Mouse (Mus musculus) frontal cortex, postnatal 25 days (tissue): Measurements from ENCODE around the gene Srsf7.
A peak's percentile ranks its signal among the peaks of the same experiment; 100 is the strongest.
"Not testable (repeated sequence)": the region's sequence is repeated elsewhere in the genome, so short reads cannot be mapped to it uniquely, and the experiment has no call there.

ENCODE experiments used
- DNase-seq, 2 experiments: peaks; one replicate each; pipeline ENCODE4 v3.0.0; 2022; ENCODE audit warnings: low spot score in 2 of 2

The Srsf7 gene

GRCm38 (mm10) chr17:80206671-80207581, at the start of gene Srsf7, which contains the start of gene Ttc39d:
Gene Srsf7, minus strand, starts transcription at chr17:80207307.
Gene Ttc39d, plus strand, starts transcription at chr17:80207460.
- DNase-seq, result peak; percentile 98 to 99

- no peak for DNase-seq
Measured at GRCm38 (mm10) chr17:80255208-80255607, 48.1 kb upstream of the Srsf7 start.

GRCm38 (mm10) chr17:80254421-80254820, 47.3 kb upstream of the Srsf7 start:
- DNase-seq, result no peak

DNA sequence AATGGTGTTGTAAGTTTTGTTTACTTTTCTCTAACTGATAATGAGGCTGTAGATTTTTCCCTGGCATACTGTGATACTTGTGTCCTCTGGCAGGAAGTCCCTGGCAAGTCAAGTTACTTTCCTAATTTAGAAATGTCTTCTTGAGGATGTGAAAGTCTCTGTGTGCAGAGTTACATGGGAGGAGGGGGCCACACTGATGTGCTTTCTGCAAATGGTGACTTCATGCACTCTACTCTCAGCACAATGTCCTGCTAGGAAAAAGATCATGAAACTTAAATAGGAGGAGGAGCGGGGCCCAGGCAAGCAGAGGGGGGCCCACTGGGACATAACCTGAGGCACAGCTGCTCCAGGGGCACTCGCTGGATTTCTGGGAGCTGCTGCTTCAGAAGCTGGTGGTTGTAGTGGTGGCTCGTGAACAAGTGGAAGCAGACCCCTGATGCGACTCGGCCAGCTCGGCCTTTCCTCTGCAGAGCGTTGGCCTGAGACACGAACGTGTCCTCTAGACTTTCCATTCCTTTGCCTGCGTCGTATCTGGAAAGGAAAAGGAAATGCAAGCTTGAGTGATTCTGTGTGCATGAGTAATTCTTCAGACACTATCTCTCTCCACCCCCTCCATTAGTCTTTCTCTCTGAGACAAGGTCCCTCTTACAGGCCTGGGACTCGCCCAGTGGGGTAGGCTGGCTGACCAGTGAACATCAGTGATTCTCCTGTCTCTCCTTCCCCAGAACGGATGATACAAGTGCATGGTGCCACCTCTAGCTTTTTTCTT, 45.8 kb upstream of the Srsf7 start:
- DNase-seq, result no peak

GRCm38 (mm10) chr17:80243116-80243515, 36.0 kb upstream of the Srsf7 start:
- no peak for DNase-seq

GRCm38 (mm10) chr17:80241594-80241993, 34.5 kb upstream of the Srsf7 start:
- no peak for DNase-seq

- no peak for DNase-seq
Measured at GRCm38 (mm10) chr17:80237475-80237874, 30.4 kb upstream of the Srsf7 start.

- DNase-seq, result no peak
Measured at GRCm38 (mm10) chr17:80236805-80237204, 29.7 kb upstream of the Srsf7 start.

DNA sequence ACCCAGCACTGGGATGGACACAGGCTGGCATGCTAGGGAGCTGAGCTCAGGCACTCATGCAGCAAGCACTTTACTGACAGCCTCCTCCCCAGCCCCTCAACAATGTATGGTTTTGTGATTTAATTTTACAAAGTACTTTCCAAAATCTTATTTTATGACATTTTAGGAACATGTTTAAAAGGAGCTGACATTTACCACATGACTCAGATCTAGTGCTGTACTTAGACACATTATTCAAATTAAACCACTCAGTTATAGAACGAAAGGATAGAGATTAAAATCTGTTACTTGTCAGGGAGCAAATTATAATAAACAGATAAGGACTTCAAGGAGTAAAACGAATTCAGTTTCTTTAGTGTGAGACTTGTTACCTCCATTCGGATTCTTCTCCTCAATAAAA, 28.4 kb upstream of the Srsf7 start:
- no peak for DNase-seq

GRCm38 (mm10) chr17:80234376-80234775, 27.3 kb upstream of the Srsf7 start:
- no peak for DNase-seq

DNA sequence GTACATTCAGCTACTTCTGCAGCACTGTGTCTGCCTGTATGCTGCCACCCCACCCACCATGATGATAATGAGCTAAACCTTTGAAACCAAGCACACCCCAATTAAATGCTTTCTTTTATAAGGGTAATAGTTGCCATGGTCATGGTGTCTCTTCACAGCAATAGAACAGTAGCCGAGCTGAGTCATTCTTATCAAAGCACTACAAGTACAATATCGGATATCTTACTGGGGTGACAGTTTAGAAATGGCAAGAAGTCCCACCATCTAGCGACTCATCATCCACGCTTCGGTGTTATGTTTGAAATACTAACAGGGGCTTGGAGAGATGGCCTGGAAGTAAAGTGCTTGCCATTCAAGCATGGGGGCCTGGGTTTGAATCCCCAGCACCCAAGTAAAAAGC, 26.7 kb upstream of the Srsf7 start:
- DNase-seq, result no peak

- no peak for DNase-seq
Measured at GRCm38 (mm10) chr17:80229396-80229795, 22.3 kb upstream of the Srsf7 start.

- DNase-seq, result not testable (repeated sequence)
Measured at GRCm38 (mm10) chr17:80225142-80225541, 18.0 kb upstream of the Srsf7 start.

GRCm38 (mm10) chr17:80224326-80225116, 17.4 kb upstream of the Srsf7 start, which contains the start of gene Gemin6:
Gene Gemin6, plus strand, starts transcription at chr17:80224441.
- DNase-seq, result peak; percentile 65 to 72

- DNase-seq, result no peak
Measured at GRCm38 (mm10) chr17:80223829-80224228, 16.7 kb upstream of the Srsf7 start.

- no peak for DNase-seq
Measured at GRCm38 (mm10) chr17:80221890-80222628, 15.0 kb upstream of the Srsf7 start.

- DNase-seq, result no peak
Measured at GRCm38 (mm10) chr17:80221202-80221601, 14.1 kb upstream of the Srsf7 start.

DNA sequence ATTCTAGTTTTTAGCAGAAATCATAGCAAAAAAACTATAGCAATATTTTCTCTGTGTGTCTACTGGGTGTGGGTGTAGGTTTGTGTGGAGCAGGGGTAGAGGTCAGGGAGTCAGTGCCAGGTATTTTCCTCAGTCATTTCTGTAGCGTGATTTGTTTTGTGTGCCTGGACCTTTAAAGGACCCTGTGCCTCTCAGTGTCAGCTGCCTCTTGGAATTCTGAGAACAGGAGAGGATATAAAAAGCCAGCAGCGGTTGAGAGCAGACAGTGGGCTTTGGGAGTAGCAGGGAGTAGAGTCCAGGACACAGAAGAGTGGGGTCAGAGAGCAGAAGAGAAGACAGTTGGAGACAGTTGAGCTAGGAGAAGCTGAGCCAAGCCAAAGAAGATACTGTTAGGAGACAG, 13.0 kb upstream of the Srsf7 start:
- DNase-seq, result no peak

DNA sequence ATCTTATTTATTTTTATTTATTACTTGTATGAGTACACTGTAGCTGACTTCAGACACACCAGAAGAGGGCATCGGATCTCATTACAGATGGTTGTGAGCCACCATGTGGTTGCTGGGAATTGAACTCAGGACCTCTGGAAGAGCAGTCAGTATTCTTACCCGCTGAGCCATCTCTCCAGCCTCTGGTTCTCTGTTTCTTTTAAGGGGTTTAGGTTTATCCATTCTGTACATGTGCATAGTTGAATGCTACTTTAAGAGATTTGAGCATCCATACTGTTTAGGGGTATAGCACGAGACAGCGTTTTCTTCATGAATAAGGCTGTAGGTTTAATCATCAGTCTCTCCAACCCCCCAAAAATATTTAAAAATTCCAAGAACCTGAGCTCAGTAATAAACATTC, 6.9 kb upstream of the Srsf7 start:
- not testable (repeated sequence) for DNase-seq

DNA sequence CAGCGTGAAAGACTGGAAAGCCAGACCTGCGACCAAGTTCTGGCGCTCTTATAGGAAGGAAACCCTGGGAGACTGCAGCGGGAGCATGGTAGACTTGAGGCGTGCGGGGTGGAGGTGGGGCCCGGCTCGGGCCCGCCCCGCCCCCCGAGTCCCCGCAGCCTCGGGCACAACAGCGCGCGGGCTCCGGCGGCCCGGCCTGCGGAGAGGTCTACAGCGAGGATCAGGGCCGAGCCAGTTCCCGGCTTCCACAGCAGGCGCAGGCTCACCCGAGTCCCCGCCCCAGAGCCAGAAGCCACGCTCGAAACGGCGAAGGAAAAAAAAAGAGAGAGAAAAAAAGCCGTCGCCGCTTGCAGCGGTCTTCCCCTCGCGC, 821 bp downstream of the Srsf7 start:
- DNase-seq, result no peak

DNA sequence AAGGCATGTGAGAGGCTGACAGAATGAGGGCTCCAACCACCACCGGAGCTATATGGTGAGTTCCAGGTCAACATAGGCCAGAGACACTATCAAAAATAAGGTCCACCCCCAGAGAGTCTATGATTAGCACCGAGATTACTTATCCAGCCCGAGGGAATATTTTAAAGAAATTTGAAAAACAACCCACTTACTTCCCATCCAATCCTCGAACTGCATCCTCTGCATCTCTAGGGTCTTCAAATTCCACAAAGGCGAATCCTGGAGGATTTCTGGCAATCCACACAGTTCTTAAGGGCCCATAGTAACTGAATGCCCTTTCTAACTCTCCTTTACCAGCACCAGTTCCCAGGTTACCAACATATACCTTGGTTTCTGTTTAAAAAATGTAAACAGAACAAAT, 1.4 kb downstream of the Srsf7 start:
- no peak for DNase-seq
